Comparison of ENCODE assay signal across 12 mouse cellular contexts in genomic region chr7:109231307-109231706, GRCm38 (mm10). TPM values are rescaled to one million over a fixed set of nuclear protein-coding genes. Genes with fewer than 3 reads are reported as not detected.
DNase-seq lines count a peak whose midpoint lies in the region; ATAC-seq and TF ChIP-seq lines count a peak whose summit lies in the region.
"Had no signal": no experiment of that assay in that cellular context is flagged by ENCODE, and none has a peak within 500 bp of the region (broad histone marks: within the 10 kb centered on the region; RNA-seq: fewer than 3 reads in every experiment).

No protein-coding gene starts in this region.

- H3K9me3 ChIP-seq in hindbrain, embryonic 10.5 days: no peaks in the 10 kb centered on the region
- no peaks in the 10 kb centered on the region for H3K9me3 ChIP-seq in hindbrain, postnatal 0 days (ENCODE audit: low read length)
- H3K9me3 ChIP-seq in forebrain, embryonic 14.5 days (replicated peaks; ENCODE audit: control insufficient read depth, low read length): no peaks in the 10 kb centered on the region
- H3K9me3 ChIP-seq in limb, embryonic 13.5 days: no peaks in the 10 kb centered on the region
- no peaks in the 10 kb centered on the region for H3K9me3 ChIP-seq in neural tube, embryonic 15.5 days (replicated peaks)
- H3K9me3 ChIP-seq: G1E; liver, embryonic 13.5 days had no signal

- no peaks in the 10 kb centered on the region for H3K36me3 ChIP-seq in hindbrain, embryonic 10.5 days
- H3K36me3 ChIP-seq in hindbrain, postnatal 0 days (ENCODE audit: insufficient read depth, low read length): no peaks in the 10 kb centered on the region
- no peaks in the 10 kb centered on the region for H3K36me3 ChIP-seq in forebrain, embryonic 14.5 days (ENCODE audit: control insufficient read depth, insufficient read depth, low read length)
- no peaks in the 10 kb centered on the region for H3K36me3 ChIP-seq in limb, embryonic 13.5 days
- no peaks in the 10 kb centered on the region for H3K36me3 ChIP-seq in neural tube, embryonic 15.5 days
- H3K36me3 ChIP-seq: G1E; liver, embryonic 13.5 days had no signal

- H3K4me1 ChIP-seq in hindbrain, embryonic 10.5 days (replicated peaks): peaks cover 35% of the 10 kb centered on the region
- H3K4me1 ChIP-seq in hindbrain, postnatal 0 days (ENCODE audit: insufficient read depth, low read length): no peaks in the 10 kb centered on the region
- peaks cover 22% of the 10 kb centered on the region for H3K4me1 ChIP-seq in forebrain, embryonic 14.5 days (ENCODE audit: control insufficient read depth, insufficient read depth, low read length)
- H3K4me1 ChIP-seq in limb, embryonic 13.5 days: peaks cover 11% of the 10 kb centered on the region
- H3K4me1 ChIP-seq in neural tube, embryonic 15.5 days: peaks cover 15% of the 10 kb centered on the region
- H3K4me1 ChIP-seq: liver, embryonic 13.5 days had no signal

- no peak overlapping the region for H3K4me3 ChIP-seq in hindbrain, embryonic 10.5 days
- no peak overlapping the region for H3K4me3 ChIP-seq in hindbrain, postnatal 0 days (ENCODE audit: low read length)
- no peak overlapping the region for H3K4me3 ChIP-seq in forebrain, embryonic 14.5 days (ENCODE audit: low read depth, low read length)
- H3K4me3 ChIP-seq in limb, embryonic 13.5 days: no peak overlapping the region
- no peak overlapping the region for H3K4me3 ChIP-seq in neural tube, embryonic 15.5 days (replicated peaks)
- H3K4me3 ChIP-seq: left cerebral cortex, adult 2 months; liver, embryonic 13.5 days had no signal

- no peak for DNase-seq in hindbrain, embryonic 10.5 days (ENCODE audit: low spot score)
- DNase-seq in hindbrain, postnatal 0 days (ENCODE audit: low spot score): no peak
- DNase-seq in forebrain, embryonic 14.5 days (ENCODE audit: low spot score): no peak
- DNase-seq in embryo, embryonic 9.5 days (ENCODE audit: extremely low spot score): no peak
- DNase-seq in B cell, adult 2 months: no peak
- no peak for DNase-seq in adrenal gland, postnatal 25 days

- no peak; the same call in 1 of the 2 replicates for ATAC-seq in hindbrain, postnatal 0 days
- ATAC-seq in forebrain, embryonic 14.5 days: peak; percentile 51
- ATAC-seq in limb, embryonic 13.5 days (ENCODE audit: low FRiP score, low read depth): peak; percentile 34; the same call in 1 of the 2 replicates
- peak; percentile 26; the same call in 1 of the 2 replicates for ATAC-seq in neural tube, embryonic 15.5 days (ENCODE audit: low FRiP score)

- TF ChIP-seq CTCF in hindbrain, postnatal 0 days (IDR thresholded peaks at IDR 0.05; ENCODE audit: low read depth): no peak

- no peak overlapping the region for H3K4me2 ChIP-seq in hindbrain, postnatal 0 days (ENCODE audit: low read depth, low read length)
- no peak overlapping the region for H3K4me2 ChIP-seq in forebrain, embryonic 14.5 days (ENCODE audit: low read length)
- H3K4me2 ChIP-seq in limb, embryonic 13.5 days (replicated peaks): no peak overlapping the region
- H3K4me2 ChIP-seq in neural tube, embryonic 15.5 days: no peak overlapping the region
- H3K4me2 ChIP-seq: liver, embryonic 13.5 days had no signal

- 79% methylated on average over 5 of the region's 5 CpGs for WGBS in hindbrain, embryonic 10.5 days
- WGBS in hindbrain, postnatal 0 days: 51% methylated on average over 4 of the region's 5 CpGs
- 15% methylated on average over 5 of the region's 5 CpGs for WGBS in forebrain, embryonic 14.5 days
- 46% methylated on average over 5 of the region's 5 CpGs for WGBS in limb, embryonic 13.5 days
- 58% methylated on average over 5 of the region's 5 CpGs for WGBS in neural tube, embryonic 15.5 days

- H3K9ac ChIP-seq in hindbrain, postnatal 0 days (replicated peaks; ENCODE audit: low read length): no peak overlapping the region
- no peak overlapping the region for H3K9ac ChIP-seq in forebrain, embryonic 14.5 days (ENCODE audit: low read length)
- no peak overlapping the region for H3K9ac ChIP-seq in limb, embryonic 13.5 days
- H3K9ac ChIP-seq in neural tube, embryonic 15.5 days (replicated peaks): no peak overlapping the region
- H3K9ac ChIP-seq: liver, embryonic 13.5 days had no signal

- H3K27ac ChIP-seq in hindbrain, embryonic 10.5 days: 0 out of 2 replicates have a peak overlapping the region, but pooled peaks have one; percentile 45
- no peak overlapping the region for H3K27ac ChIP-seq in hindbrain, postnatal 0 days
- peak overlapping the region; percentile 78; the same call in 1 of the 2 replicates for H3K27ac ChIP-seq in forebrain, embryonic 14.5 days (ENCODE audit: low read depth, low read length)
- H3K27ac ChIP-seq in limb, embryonic 13.5 days: no peak overlapping the region
- no peak overlapping the region for H3K27ac ChIP-seq in neural tube, embryonic 15.5 days (replicated peaks)
- H3K27ac ChIP-seq: left cerebral cortex, adult 2 months; liver, embryonic 13.5 days; macrophage had no signal

- 0 out of 2 replicates have a peak, but pooled peaks cover 3% of the 10 kb centered on the region for H3K27me3 ChIP-seq in hindbrain, embryonic 10.5 days (ENCODE audit: insufficient read depth, poor library complexity, severe bottlenecking)
- peaks cover 3% of the 10 kb centered on the region; the same call in 1 of the 2 replicates for H3K27me3 ChIP-seq in hindbrain, postnatal 0 days (ENCODE audit: insufficient read depth, low read length)
- 0 out of 2 replicates have a peak, but pooled peaks cover 5% of the 10 kb centered on the region for H3K27me3 ChIP-seq in forebrain, embryonic 14.5 days (replicated peaks; ENCODE audit: control insufficient read depth, insufficient read depth, low read length)
- no peaks in the 10 kb centered on the region for H3K27me3 ChIP-seq in limb, embryonic 13.5 days
- H3K27me3 ChIP-seq in neural tube, embryonic 15.5 days (replicated peaks): peaks cover 4% of the 10 kb centered on the region; the same call in 1 of the 2 replicates
- H3K27me3 ChIP-seq: liver, embryonic 13.5 days had no signal

RNA-seq across cellular contexts. Expression of gene Lmo1, which starts 56.3 kb away (rescaled TPM):
- 26.1 and 37.6 TPM in 2 replicates for polyA plus RNA-seq in hindbrain, embryonic 10.5 days (2016; fragmentation: Nextera tagmentation; extraction: Ambion mirVana)
- total RNA-seq in hindbrain, postnatal 0 days (2014; rRNA removed): 53.0 and 83.8 TPM in 2 replicates
- 45.5 and 48.4 TPM in 2 replicates for polyA plus RNA-seq in hindbrain, postnatal 0 days (2015; fragmentation: Nextera tagmentation; extraction: Ambion mirVana)
- polyA plus RNA-seq in forebrain, embryonic 14.5 days (2014; fragmentation: Nextera tagmentation; extraction: Ambion mirVana): 72.2 and 72.5 TPM in 2 replicates
- 14.4 and 16.9 TPM in 2 replicates for polyA plus RNA-seq in limb, embryonic 13.5 days (2015; fragmentation: Nextera tagmentation; extraction: Ambion mirVana)
- 26.9 and 37.1 TPM in 2 replicates for polyA plus RNA-seq in neural tube, embryonic 15.5 days (2015; fragmentation: Nextera tagmentation; extraction: Ambion mirVana)
- total RNA-seq in adrenal gland, postnatal 25 days (2021): 4.6 and 6.0 TPM in 2 replicates
- total RNA-seq: G1E had no signal
- polyA plus RNA-seq: G1E, macrophage had no signal

Comparison
In these comparisons a context has a peak if more than half of its experiments do, and no peak if none do; other contexts are left out.
1. H3K27ac ChIP-seq: peak in hindbrain, embryonic 10.5 days (single experiment) and forebrain, embryonic 14.5 days (single experiment); none in hindbrain, postnatal 0 days (single experiment), limb, embryonic 13.5 days (single experiment) and neural tube, embryonic 15.5 days (single experiment).